Mouse (Mus musculus): ENCODE measurements around the gene Krtcap3.

Gene Krtcap3

DNA sequence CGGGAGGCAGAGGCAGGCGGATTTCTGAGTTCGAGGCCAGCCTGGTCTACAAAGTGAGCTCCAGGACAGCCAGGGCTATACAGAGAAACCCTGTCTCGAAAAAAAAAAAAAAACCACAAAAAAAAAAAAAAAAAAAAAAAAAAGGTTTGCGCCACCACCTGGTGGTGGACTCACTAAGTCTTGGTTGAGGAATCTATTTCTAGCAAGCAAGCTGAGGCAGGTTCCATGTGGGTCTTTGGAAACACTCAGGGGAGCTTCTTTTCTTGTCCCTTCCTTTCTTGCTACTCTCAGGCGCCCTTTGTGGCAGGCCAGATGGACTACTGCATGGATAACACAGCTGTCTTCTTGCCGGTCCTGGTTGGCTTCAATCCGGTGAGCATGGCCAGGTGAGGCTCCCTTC, 50.4 kb downstream of the Krtcap3 start:
- no peak for DNase-seq (ENCODE audit: low spot score)

Data from testis, postnatal 14 days (tissue).